Mouse (Mus musculus): ENCODE results near the gene Raph1.

The Raph1 gene

GRCm38 (mm10) chr1:60565270-60565920 is 1.5 kb downstream of the Raph1 start:
- peak in 1 of 2 experiments; percentile 36 for DNase-seq (ENCODE audit: low read depth in 2 of 2, low spot score in 2 of 2)

- DNase-seq (ENCODE audit: low read depth in 2 of 2, low spot score in 2 of 2), result no peak
These were observed 2.2 kb downstream of the Raph1 start for GRCm38 (mm10) chr1:60564691-60565090.

GRCm38 (mm10) chr1:60563021-60563420 is 3.9 kb downstream of the Raph1 start:
- no peak for DNase-seq (ENCODE audit: low read depth in 2 of 2, low spot score in 2 of 2)

GRCm38 (mm10) chr1:60543681-60544080 is 23.2 kb downstream of the Raph1 start:
- DNase-seq (ENCODE audit: low read depth in 2 of 2, low spot score in 2 of 2), result no peak

GRCm38 (mm10) chr1:60539272-60539671 is 27.6 kb downstream of the Raph1 start:
- peak in 1 of 2 experiments; percentile 4 for DNase-seq (ENCODE audit: low read depth in 2 of 2, low spot score in 2 of 2)

- peak in 1 of 2 experiments; percentile 32 for DNase-seq (ENCODE audit: low read depth in 2 of 2, low spot score in 2 of 2)
These were observed 32.0 kb downstream of the Raph1 start for GRCm38 (mm10) chr1:60534932-60535331.

GRCm38 (mm10) chr1:60530636-60531035 is 36.3 kb downstream of the Raph1 start:
- DNase-seq (ENCODE audit: low read depth in 2 of 2, low spot score in 2 of 2), result no peak

- DNase-seq (ENCODE audit: low read depth in 2 of 2, low spot score in 2 of 2), result peak in 1 of 2 experiments; percentile 0
These were observed 36.8 kb downstream of the Raph1 start for GRCm38 (mm10) chr1:60530107-60530506.

- DNase-seq (ENCODE audit: low read depth in 2 of 2, low spot score in 2 of 2), result no peak
These were observed 56.3 kb downstream of the Raph1 start for GRCm38 (mm10) chr1:60510584-60510983.

- no peak for DNase-seq (ENCODE audit: low read depth in 2 of 2, low spot score in 2 of 2)
These were observed 63.4 kb downstream of the Raph1 start for GRCm38 (mm10) chr1:60503456-60503855.

- no peak for DNase-seq (ENCODE audit: low read depth in 2 of 2, low spot score in 2 of 2)
These were observed 73.5 kb downstream of the Raph1 start for GRCm38 (mm10) chr1:60493421-60493820.

- DNase-seq (ENCODE audit: low read depth in 2 of 2, low spot score in 2 of 2), result no peak
These were observed 74.5 kb downstream of the Raph1 start for GRCm38 (mm10) chr1:60492404-60492803.

- DNase-seq (ENCODE audit: low read depth in 2 of 2, low spot score in 2 of 2), result no peak
These were observed 76.4 kb downstream of the Raph1 start for GRCm38 (mm10) chr1:60490510-60490909.

- DNase-seq (ENCODE audit: low read depth in 2 of 2, low spot score in 2 of 2), result no peak
These were observed 77.2 kb downstream of the Raph1 start for GRCm38 (mm10) chr1:60489660-60490059.

GRCm38 (mm10) chr1:60488635-60489034 is 78.3 kb downstream of the Raph1 start:
- DNase-seq (ENCODE audit: low read depth in 2 of 2, low spot score in 2 of 2), result no peak

GRCm38 (mm10) chr1:60485649-60486048 is 81.3 kb downstream of the Raph1 start:
- DNase-seq (ENCODE audit: low read depth in 2 of 2, low spot score in 2 of 2), result no peak

- no peak for DNase-seq (ENCODE audit: low read depth in 2 of 2, low spot score in 2 of 2)
These were observed 84.0 kb downstream of the Raph1 start for GRCm38 (mm10) chr1:60482881-60483280.

GRCm38 (mm10) chr1:60481561-60481960 is 85.3 kb downstream of the Raph1 start:
- no peak for DNase-seq (ENCODE audit: low read depth in 2 of 2, low spot score in 2 of 2)

- DNase-seq (ENCODE audit: low read depth in 2 of 2, low spot score in 2 of 2), result no peak
These were observed 96.4 kb downstream of the Raph1 start for GRCm38 (mm10) chr1:60470541-60470940.

- DNase-seq (ENCODE audit: low read depth in 2 of 2, low spot score in 2 of 2), result no peak
These were observed 97.4 kb downstream of the Raph1 start for GRCm38 (mm10) chr1:60469491-60469890.

GRCm38 (mm10) chr1:60460623-60461022 is 106.3 kb downstream of the Raph1 start:
- peak in 1 of 2 experiments; percentile 15 for DNase-seq (ENCODE audit: low read depth in 2 of 2, low spot score in 2 of 2)

GRCm38 (mm10) chr1:60449896-60450295 is 117.0 kb downstream of the Raph1 start:
- DNase-seq (ENCODE audit: low read depth in 2 of 2, low spot score in 2 of 2), result no peak

- peak; percentile 29 to 53 for DNase-seq (ENCODE audit: low read depth in 2 of 2, low spot score in 2 of 2)
These were observed 119.8 kb downstream of the Raph1 start for GRCm38 (mm10) chr1:60447067-60447466.
